Mouse (Mus musculus) lung, adult 18-20 months (tissue): ENCODE measurements around the gene 1700016H13Rik.

Experiments
- DNase-seq, 2 experiments: peaks; one replicate each; pipeline ENCODE4 v3.0.0; 2022; ENCODE audit warnings: mixed read lengths in 2 of 2

The 1700016H13Rik gene

GRCm38 (mm10) chr5:103671858-103672257, 16.0 kb upstream of the 1700016H13Rik start:
- DNase-seq: no peak

GRCm38 (mm10) chr5:103665876-103666275, 10.1 kb upstream of the 1700016H13Rik start:
- DNase-seq: no peak

- no peak for DNase-seq
Measured at GRCm38 (mm10) chr5:103664932-103665331, 9.1 kb upstream of the 1700016H13Rik start.

- DNase-seq: no peak
Measured at GRCm38 (mm10) chr5:103659571-103659970, 3.8 kb upstream of the 1700016H13Rik start.

- no peak for DNase-seq
Measured at GRCm38 (mm10) chr5:103658921-103659320, 3.1 kb upstream of the 1700016H13Rik start.

- DNase-seq: no peak
Measured at GRCm38 (mm10) chr5:103654780-103655179, 1.0 kb downstream of the 1700016H13Rik start.

- peak; percentile 45 to 54 for DNase-seq
Measured at GRCm38 (mm10) chr5:103654225-103654624, 1.6 kb downstream of the 1700016H13Rik start.

GRCm38 (mm10) chr5:103647320-103647719, 8.5 kb downstream of the 1700016H13Rik start:
- peak; percentile 56 to 72 for DNase-seq

GRCm38 (mm10) chr5:103644167-103644566, 11.6 kb downstream of the 1700016H13Rik start:
- DNase-seq: no peak

- no peak for DNase-seq
Measured at GRCm38 (mm10) chr5:103637162-103637561, 18.6 kb downstream of the 1700016H13Rik start.

GRCm38 (mm10) chr5:103629854-103630580, 25.8 kb downstream of the 1700016H13Rik start:
- DNase-seq: no peak

GRCm38 (mm10) chr5:103629111-103629764, 26.6 kb downstream of the 1700016H13Rik start, which contains the start of gene Slc10a6:
Gene Slc10a6, minus strand, starts transcription at chr5:103629403.
- DNase-seq: peak; percentile 92 to 94

GRCm38 (mm10) chr5:103628499-103628898, 27.3 kb downstream of the 1700016H13Rik start:
- DNase-seq: no peak

- DNase-seq: peak; percentile 46 to 49
Measured at GRCm38 (mm10) chr5:103624831-103625230, 31.0 kb downstream of the 1700016H13Rik start.

GRCm38 (mm10) chr5:103622321-103622720, 33.5 kb downstream of the 1700016H13Rik start:
- peak in 1 of 2 experiments; percentile 61 for DNase-seq

GRCm38 (mm10) chr5:103620301-103620973, 35.4 kb downstream of the 1700016H13Rik start:
- peak; percentile 89 to 91 for DNase-seq

- DNase-seq: no peak
Measured at GRCm38 (mm10) chr5:103617191-103617590, 38.6 kb downstream of the 1700016H13Rik start.

GRCm38 (mm10) chr5:103614356-103614755, 41.5 kb downstream of the 1700016H13Rik start:
- DNase-seq: no peak

GRCm38 (mm10) chr5:103612316-103612715, 43.5 kb downstream of the 1700016H13Rik start:
- peak; percentile 42 to 45 for DNase-seq

- peak; percentile 49 to 72 for DNase-seq
Measured at GRCm38 (mm10) chr5:103610856-103611472, 44.8 kb downstream of the 1700016H13Rik start.

- peak in 1 of 2 experiments; percentile 46 for DNase-seq
Measured at GRCm38 (mm10) chr5:103610148-103610547, 45.7 kb downstream of the 1700016H13Rik start.

- no peak for DNase-seq
Measured at GRCm38 (mm10) chr5:103605707-103606106, 50.1 kb downstream of the 1700016H13Rik start.
